Mouse (Mus musculus) lung, embryonic 15.5 days (tissue): ENCODE data around the gene Gm8797. TPM values are rescaled to one million over a fixed set of nuclear protein-coding genes. Genes with fewer than 3 reads are reported as not detected.
"Not testable (repeated sequence)": the region's sequence is repeated elsewhere in the genome, so short reads cannot be mapped to it uniquely, and the experiment has no call there.

Experiments
- ATAC-seq: fragments of 200-750 bp; cut with Nextera tagmentation; 2 replicates; pipeline ENCODE4 v1.8.0; 2017; ENCODE audit warnings: moderate number of reproducible peaks, borderline replicate concordance; ENCODE audit not compliant: low FRiP score, low TSS enrichment; ENCODE audit errors: extremely low read depth
- H3K27ac ChIP-seq: fragments of 300-500 bp; sonication (generic); 2 replicates; pipeline ENCODE4 v1.5.1; 2015; ENCODE audit warnings: moderate library complexity, mild to moderate bottlenecking, inconsistent platforms
- H3K27me3 ChIP-seq: fragments of 300-500 bp; sonication (generic); 2 replicates; pipeline ENCODE4 v1.6.1; 2015; ENCODE audit warnings: inconsistent platforms
- H3K36me3 ChIP-seq: fragments of 300-500 bp; sonication (generic); 2 replicates; pipeline ENCODE4 v1.6.1; 2015; ENCODE audit warnings: inconsistent platforms
- H3K4me1 ChIP-seq: fragments of 300-500 bp; sonication (generic); 2 replicates; pipeline ENCODE4 v1.6.1; 2015; ENCODE audit warnings: inconsistent platforms
- H3K4me2 ChIP-seq: fragments of 300-500 bp; sonication (generic); 2 replicates; pipeline ENCODE4 v1.6.1; 2015; ENCODE audit warnings: inconsistent platforms, mild to moderate bottlenecking, moderate library complexity
- H3K4me3 ChIP-seq: fragments of 300-500 bp; sonication (generic); 2 replicates; pipeline ENCODE4 v1.5.1; 2015; ENCODE audit warnings: mild to moderate bottlenecking, inconsistent platforms
- H3K9ac ChIP-seq: fragments of 300-500 bp; sonication (generic); 2 replicates; pipeline ENCODE4 v1.6.1; 2015; ENCODE audit warnings: inconsistent platforms
- H3K9me3 ChIP-seq: fragments of 300-500 bp; sonication (generic); 2 replicates; pipeline ENCODE4 v1.6.1; 2016; ENCODE audit warnings: inconsistent platforms
- WGBS: fragments of 180-500 bp; shearing (Covaris S2); methylation state at CpG from one replicate; pipeline ENCODE4 v1.1.7; 2015; 5-methylcytosine and 5-hydroxymethylcytosine counted together
- polyA plus RNA-seq: library from polyadenylated mRNA; unstranded; fragments of >200 nt; fragmentation: Nextera tagmentation; extraction: Ambion mirVana; gene quantifications from 2 replicates; pipeline ENCODE4 v1.2.1, GENCODE M21; 2015

The Gm8797 gene
- 12.9 and 16.3 TPM in 2 replicates for polyA plus RNA-seq

DNA sequence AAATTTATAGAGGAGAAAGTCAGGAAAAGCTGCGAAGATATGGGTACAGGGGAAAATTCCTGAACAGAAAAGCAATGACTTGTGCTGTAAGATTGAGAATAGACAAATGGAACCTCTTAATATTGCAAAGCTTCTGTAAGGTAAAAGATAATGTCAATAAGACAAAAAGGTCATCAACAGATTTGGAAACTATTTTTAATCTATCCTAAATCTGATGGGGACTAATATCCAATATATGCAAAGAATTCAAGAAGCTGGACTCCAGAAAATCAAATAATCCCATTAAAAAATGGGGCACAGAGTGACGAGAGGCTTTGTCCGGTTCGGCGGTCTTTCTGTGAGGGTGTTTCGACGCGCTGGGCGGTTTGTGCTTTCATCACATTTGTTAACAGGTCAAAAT lies at the start of gene Gm8797:
Gene Gm8797, plus strand, starts transcription at position 301 of the 400 bp plus-strand sequence.
- H3K27ac ChIP-seq, H3K9me3 ChIP-seq, H3K4me1 ChIP-seq, H3K27me3 ChIP-seq, H3K4me3 ChIP-seq, H3K4me2 ChIP-seq, ATAC-seq, H3K36me3 ChIP-seq, H3K9ac ChIP-seq: not testable (repeated sequence)
- WGBS, result 93% methylated on average over 9 of the region's 9 CpGs

DNA sequence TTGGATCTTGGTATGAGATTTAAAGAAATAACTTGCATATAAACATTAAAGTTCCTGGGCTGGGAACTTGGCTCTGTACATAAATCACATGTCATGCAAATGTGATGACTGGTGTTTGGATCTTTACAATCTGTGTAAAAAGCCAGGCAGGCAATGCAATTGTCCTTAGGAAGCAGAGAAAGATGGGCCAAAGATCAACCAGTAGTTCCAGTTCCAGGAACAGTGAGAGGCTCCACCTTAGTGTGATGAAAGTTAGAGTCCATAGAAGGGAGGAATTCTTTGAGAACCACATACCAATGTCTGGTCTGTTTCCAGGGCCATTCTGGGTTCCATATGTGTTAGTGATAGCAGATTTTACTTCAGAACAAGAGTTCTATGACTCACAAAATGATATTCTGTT lies 36.1 kb upstream of the Gm8797 start:
- H3K9me3 ChIP-seq, result no peaks in the 10 kb centered on the region
- H3K27ac ChIP-seq, result no peak overlapping the region
- ATAC-seq, result no peak
- no peak overlapping the region for H3K4me2 ChIP-seq
- no peak overlapping the region for H3K9ac ChIP-seq
- no peak overlapping the region for H3K4me3 ChIP-seq
- H3K36me3 ChIP-seq, result no peaks in the 10 kb centered on the region
- no peaks in the 10 kb centered on the region for H3K4me1 ChIP-seq
- no peaks in the 10 kb centered on the region for H3K27me3 ChIP-seq

DNA sequence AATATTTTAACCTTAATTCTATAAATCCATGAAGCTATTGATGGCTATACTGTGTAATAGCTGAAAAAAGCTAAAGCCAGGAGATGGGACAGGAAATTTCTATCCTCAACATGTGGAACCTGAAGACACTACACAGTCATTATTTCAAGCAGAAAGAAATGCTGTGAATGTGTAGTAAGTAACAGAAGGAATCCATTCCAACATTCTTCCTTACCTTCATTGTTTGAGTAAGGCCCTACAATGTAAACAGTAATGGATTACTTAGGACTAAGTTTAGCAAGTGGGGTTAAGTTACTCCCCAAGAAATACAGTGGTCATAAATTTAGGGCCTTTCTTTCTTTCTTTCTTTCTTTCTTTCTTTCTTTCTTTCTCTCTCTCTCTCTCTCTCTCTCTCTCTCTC lies 17.7 kb upstream of the Gm8797 start:
- Histone ChIP-seq H3K27me3 (no peaks in the 10 kb centered on the region), H3K9me3 (no peaks in the 10 kb centered on the region), H3K9ac (no peak overlapping the region), H3K4me1 (no peaks in the 10 kb centered on the region), H3K4me3 (no peak overlapping the region), H3K27ac (no peak overlapping the region), H3K36me3 (no peaks in the 10 kb centered on the region), H3K4me2 (no peak overlapping the region)
- ATAC-seq, result no peak

DNA sequence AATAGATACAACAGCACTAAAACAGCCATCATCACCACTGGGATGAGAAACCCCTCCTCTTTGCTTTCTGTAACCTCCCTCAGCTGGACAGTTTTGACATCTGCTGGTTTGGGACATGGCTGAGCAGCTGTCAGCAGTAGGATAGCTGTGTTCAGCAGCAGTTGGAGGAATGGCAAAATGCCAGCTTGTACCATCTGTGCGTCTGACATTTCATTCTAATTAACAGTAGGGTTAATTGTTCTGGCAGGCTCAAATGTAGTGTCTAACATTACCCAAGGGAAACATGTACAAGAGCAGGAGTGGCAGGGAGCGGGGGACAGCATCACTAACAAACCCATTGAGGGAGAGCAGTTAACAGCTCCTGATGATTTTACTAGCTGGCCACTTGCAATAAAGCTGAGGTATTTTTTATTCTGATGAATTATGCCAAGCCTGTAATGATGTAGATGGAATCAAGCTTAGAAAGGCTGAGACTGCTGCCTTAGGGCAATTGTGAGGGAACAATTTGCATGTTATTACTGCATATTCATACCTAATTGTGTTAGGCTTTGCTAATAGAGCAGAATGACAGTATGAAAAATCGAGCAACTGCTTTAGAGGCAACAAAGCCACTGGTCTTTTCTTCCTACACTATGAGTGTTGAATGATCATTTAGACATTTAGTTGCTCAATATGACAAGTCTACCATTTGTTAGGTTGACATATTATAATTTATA lies 4.3 kb downstream of the Gm8797 start:
- 45% methylated on average over 3 of the region's 3 CpGs for WGBS
- no peaks in the 10 kb centered on the region for H3K4me1 ChIP-seq
- no peak overlapping the region for H3K4me3 ChIP-seq
- H3K27ac ChIP-seq, result no peak overlapping the region
- H3K9me3 ChIP-seq, result no peaks in the 10 kb centered on the region
- no peaks in the 10 kb centered on the region for H3K27me3 ChIP-seq
- ATAC-seq, result no peak
- H3K9ac ChIP-seq, result no peak overlapping the region
- no peak overlapping the region for H3K4me2 ChIP-seq
- no peaks in the 10 kb centered on the region for H3K36me3 ChIP-seq

DNA sequence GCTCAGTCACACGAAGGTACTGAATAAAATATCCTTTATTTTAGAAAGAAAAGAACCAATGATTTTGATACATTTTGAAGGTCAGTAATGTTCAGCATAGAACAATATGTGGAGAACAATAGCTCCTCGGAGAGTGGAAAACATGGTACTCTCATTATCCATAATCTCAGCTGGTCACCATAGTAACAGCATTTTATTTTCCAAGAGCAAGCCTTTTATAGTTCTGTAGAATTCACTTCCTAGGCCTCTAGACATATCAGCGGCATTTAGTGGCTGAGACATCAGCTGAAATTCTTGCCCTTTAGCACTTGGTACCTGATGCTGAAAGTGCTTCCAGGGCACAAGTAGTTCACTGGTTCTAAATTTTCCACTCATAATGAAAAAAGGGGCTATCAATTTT lies 15.7 kb downstream of the Gm8797 start:
- WGBS, result 79% methylated on average over 3 of the region's 3 CpGs

DNA sequence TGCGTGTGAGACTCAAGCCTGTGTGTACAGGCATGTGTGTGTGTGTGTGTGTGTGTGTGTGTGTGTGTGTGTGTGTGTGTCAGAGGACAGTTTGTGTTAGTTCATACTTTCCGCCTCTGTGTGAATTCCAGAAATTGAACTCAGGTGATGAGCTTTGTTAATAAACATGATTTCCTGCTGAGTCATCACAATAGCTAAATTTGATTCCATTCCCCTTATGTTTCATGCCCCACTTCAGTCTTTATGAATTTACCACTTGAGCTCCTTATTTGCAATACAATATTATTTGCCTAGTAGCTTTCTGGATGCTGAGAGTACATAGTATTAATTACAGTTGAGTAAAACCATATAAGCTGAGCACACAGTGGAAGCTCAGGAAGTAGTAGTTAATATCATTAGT lies 26.3 kb downstream of the Gm8797 start:
- Histone ChIP-seq H3K27me3 (no peaks in the 10 kb centered on the region), H3K27ac (no peak overlapping the region), H3K4me2 (no peak overlapping the region), H3K9ac (no peak overlapping the region), H3K9me3 (no peaks in the 10 kb centered on the region), H3K4me3 (no peak overlapping the region), H3K4me1 (no peaks in the 10 kb centered on the region), H3K36me3 (no peaks in the 10 kb centered on the region)
- 69% methylated on average over 2 of the region's 2 CpGs for WGBS
- no peak for ATAC-seq

More for the DNA sequence above, 15.7 kb downstream of the Gm8797 start:
- no peaks in the 10 kb centered on the region for H3K4me1 ChIP-seq
- no peaks in the 10 kb centered on the region for H3K36me3 ChIP-seq
- H3K27me3 ChIP-seq, result no peaks in the 10 kb centered on the region
- H3K9ac ChIP-seq, result no peak overlapping the region
- H3K9me3 ChIP-seq, result no peaks in the 10 kb centered on the region
- no peak overlapping the region for H3K4me2 ChIP-seq
- no peak for ATAC-seq
- no peak overlapping the region for H3K4me3 ChIP-seq
- H3K27ac ChIP-seq, result no peak overlapping the region
